Mouse (Mus musculus) left cerebral cortex, postnatal 36 days (tissue): ENCODE measurements around the gene Zfp668. TPM values are rescaled to one million over a fixed set of nuclear protein-coding genes. Genes with fewer than 3 reads are reported as not detected.

Experiments
- DNase-seq, 2 experiments: peaks; one replicate each; pipeline ENCODE4 v3.0.0; 2021 to 2022; ENCODE audit warnings: low spot score in 2 of 2, mixed read lengths in 1 of 2
- intact Hi-C: fragments of 180-260 bp; cut with DNase I; formaldehyde crosslinking; loops from one replicate; pipeline ENCODE4 v1.15.1; 2025
- total RNA-seq, 2 experiments: library from RNA; stranded (reverse); gene quantifications; 2 replicates each; pipeline ENCODE4 v1.2.3; 2021

Zfp668 gene
- 10 to 100 TPM; 20.0 to 26.4 TPM for total RNA-seq

GRCm38 (mm10) chr7:127876467-127877348, at the start of gene Zfp668:
Gene Zfp668 (minus strand): TSS chr7:127876828.
- intact Hi-C loops: loop anchor here (2.0 kb wide), 1 partner anchor 36 kb away; the partner anchor contains the start of gene Kat8
- peak; percentile 88 to 90 for DNase-seq

- intact Hi-C loops: no loop called here
- DNase-seq: no peak
Observed at GRCm38 (mm10) chr7:127926066-127926465, 49.4 kb upstream of the Zfp668 start.

GRCm38 (mm10) chr7:127925252-127925651, 48.6 kb upstream of the Zfp668 start:
- DNase-seq: no peak
- intact Hi-C loops: no loop called here

GRCm38 (mm10) chr7:127923714-127924113, 47.1 kb upstream of the Zfp668 start:
- DNase-seq: no peak
- intact Hi-C loops: no loop called here

- DNase-seq: no peak
- intact Hi-C loops: no loop called here
Observed at GRCm38 (mm10) chr7:127922451-127923275, 46.0 kb upstream of the Zfp668 start.

- no peak for DNase-seq
- intact Hi-C loops: no loop called here
Observed at GRCm38 (mm10) chr7:127921516-127921915, 44.9 kb upstream of the Zfp668 start.

GRCm38 (mm10) chr7:127919290-127919689, 42.7 kb upstream of the Zfp668 start:
- DNase-seq: no peak
- intact Hi-C loops: no loop called here

GRCm38 (mm10) chr7:127918203-127918602, 41.6 kb upstream of the Zfp668 start:
- intact Hi-C loops: no loop called here
- DNase-seq: no peak

GRCm38 (mm10) chr7:127915293-127915692, 38.7 kb upstream of the Zfp668 start:
- intact Hi-C loops: no loop called here

GRCm38 (mm10) chr7:127912938-127913337, 36.3 kb upstream of the Zfp668 start:
- no peak for DNase-seq
- intact Hi-C loops: loop anchor here (2.0 kb wide), 1 partner anchor 36 kb away; the partner anchor contains the start of genes Zfp646 and Zfp668

More at GRCm38 (mm10) chr7:127915293-127915692, 38.7 kb upstream of the Zfp668 start:
- no peak for DNase-seq

- peak; percentile 87 to 88 for DNase-seq
- intact Hi-C loops: loop anchor here (2.0 kb wide), 1 partner anchor 36 kb away; the partner anchor contains the start of genes Zfp646 and Zfp668
Observed at GRCm38 (mm10) chr7:127912190-127912871, 35.7 kb upstream of the Zfp668 start, which contains the start of gene Kat8. Gene Kat8 (plus strand): TSS chr7:127912516.

- intact Hi-C loops: no loop called here
- no peak for DNase-seq
Observed at GRCm38 (mm10) chr7:127908656-127909055, 32.0 kb upstream of the Zfp668 start.

GRCm38 (mm10) chr7:127907939-127908338, 31.3 kb upstream of the Zfp668 start:
- intact Hi-C loops: no loop called here
- DNase-seq: no peak

- peak; percentile 79 to 84 for DNase-seq
- intact Hi-C loops: no loop called here
Observed at GRCm38 (mm10) chr7:127903971-127904796, 27.6 kb upstream of the Zfp668 start, which contains the start of gene Bckdk. Gene Bckdk (plus strand): TSS chr7:127904082.

- intact Hi-C loops: no loop called here
- no peak for DNase-seq
Observed at GRCm38 (mm10) chr7:127901772-127902171, 25.1 kb upstream of the Zfp668 start.

- intact Hi-C loops: no loop called here
- no peak for DNase-seq
Observed at GRCm38 (mm10) chr7:127899997-127900396, 23.4 kb upstream of the Zfp668 start.

GRCm38 (mm10) chr7:127898179-127898956, 21.7 kb upstream of the Zfp668 start:
- intact Hi-C loops: no loop called here
- no peak for DNase-seq

- intact Hi-C loops: no loop called here
- no peak for DNase-seq
Observed at GRCm38 (mm10) chr7:127897542-127897941, 20.9 kb upstream of the Zfp668 start.
